Mouse (Mus musculus) CH12.LX (cell line): ENCODE measurements at regions not wholly inside any gene's neighbourhood (a gene's known extent, or its start where the extent isn't known, plus 50 kb on each side); places are given as distances from the start of the nearest gene placed in this dataset.

ENCODE experiments used
- DNase-seq: peaks from one replicate; pipeline ENCODE4 v3.0.0-alpha.2; 2013; ENCODE audit errors: extremely low read depth
- H3K27ac ChIP-seq: 2 replicates; pipeline ENCODE4 v1.5.1; 2012; ENCODE audit warnings: low read depth, mild to moderate bottlenecking, control low read depth, moderate library complexity; ENCODE audit not compliant: insufficient read depth
- H3K27me3 ChIP-seq: replicated peaks from 2 replicates; pipeline ENCODE3; 2012; ENCODE audit warnings: inconsistent platforms
- H3K36me3 ChIP-seq, 2 experiments: replicated peaks in 1 of 2; 2 replicates each; pipeline versions ENCODE3 to v1.6.1; 2012; ENCODE audit warnings: inconsistent platforms in 1 of 2, low read length in 1 of 2, mild to moderate bottlenecking in 1 of 2, mixed read lengths in 1 of 2, moderate library complexity in 1 of 2; ENCODE audit not compliant: control insufficient read depth in 1 of 2, insufficient read depth in 1 of 2
- H3K4me1 ChIP-seq, 2 experiments: 2 replicates each; pipeline ENCODE4 v1.6.1; 2012; ENCODE audit warnings: inconsistent platforms in 1 of 2, moderate library complexity in 1 of 2; ENCODE audit not compliant: insufficient read depth in 2 of 2, control insufficient read depth in 1 of 2
- H3K4me2 ChIP-seq: 2 replicates; pipeline ENCODE4 v1.6.1; 2012; ENCODE audit warnings: low read depth, mild to moderate bottlenecking, control low read depth; ENCODE audit not compliant: poor library complexity, insufficient read depth, severe bottlenecking
- H3K4me3 ChIP-seq, 3 experiments: fragments of 150-350 bp in 1 of 3; sonication (generic) in 1 of 3; replicated peaks in 1 of 3; 2 replicates each; pipeline versions ENCODE3 to v1.5.1; 2011 to 2012; ENCODE audit warnings: low read depth in 2 of 3, low read length in 2 of 3, mild to moderate bottlenecking in 2 of 3, moderate library complexity in 2 of 3, control low read depth in 1 of 3, improper control_type of control experiment in 1 of 3, inconsistent platforms in 1 of 3, mixed read lengths in 1 of 3; ENCODE audit not compliant: poor library complexity in 1 of 3
- H3K79me2 ChIP-seq: replicated peaks from 2 replicates; pipeline ENCODE4 v1.6.1; 2012; ENCODE audit warnings: mild to moderate bottlenecking, moderate library complexity; ENCODE audit not compliant: control insufficient read depth, poor library complexity, insufficient read depth, severe bottlenecking; ENCODE audit errors: extremely low read depth
- H3K9ac ChIP-seq: 2 replicates; pipeline ENCODE4 v1.6.1; 2012; ENCODE audit warnings: low read depth, mild to moderate bottlenecking, control low read depth, moderate library complexity; ENCODE audit not compliant: insufficient read depth
- H3K9me3 ChIP-seq: replicated peaks from 2 replicates; pipeline ENCODE3; 2012; ENCODE audit warnings: low read length, inconsistent platforms, mixed read lengths
- BHLHE40 ChIP-seq: IDR thresholded peaks from 2 replicates; pipeline ENCODE4 v1.6.1; 2011; ENCODE audit warnings: mild to moderate bottlenecking, low read depth, low read length, improper control_type of control experiment
- ETS1 ChIP-seq: conservative IDR thresholded peaks from 2 replicates; pipeline ENCODE4 v1.6.1; 2012; ENCODE audit warnings: low read depth, mild to moderate bottlenecking, inconsistent platforms, low read length, improper control_type of control experiment, moderate library complexity
- IRF4 ChIP-seq: IDR thresholded peaks from 2 replicates; pipeline ENCODE4 v1.6.1; 2014; ENCODE audit warnings: low read depth, mild to moderate bottlenecking, inconsistent platforms, low read length, improper control_type of control experiment
- JUN ChIP-seq: IDR thresholded peaks from 2 replicates; pipeline ENCODE4 v1.6.1; 2011; ENCODE audit warnings: low read depth, mild to moderate bottlenecking, low read length, improper control_type of control experiment, moderate library complexity; ENCODE audit not compliant: insufficient read depth
- JUND ChIP-seq: conservative IDR thresholded peaks from 2 replicates; pipeline ENCODE4 v1.6.1; 2011; ENCODE audit warnings: low read depth, low read length, improper control_type of control experiment
- MAZ ChIP-seq: IDR thresholded peaks from 2 replicates; pipeline ENCODE4 v1.6.1; 2012; ENCODE audit warnings: low read depth, mild to moderate bottlenecking, inconsistent platforms, low read length, improper control_type of control experiment, moderate library complexity
- MEF2A ChIP-seq: IDR thresholded peaks from 2 replicates; pipeline ENCODE4 v1.6.1; 2014; ENCODE audit warnings: low read depth, mild to moderate bottlenecking, inconsistent platforms, low read length, improper control_type of control experiment, borderline replicate concordance
- NELFE ChIP-seq: IDR thresholded peaks from 2 replicates; pipeline ENCODE4 v1.6.1; 2011; ENCODE audit warnings: low read depth, low read length, improper control_type of control experiment
- POLR2A ChIP-seq: IDR thresholded peaks from 2 replicates; pipeline ENCODE4 v1.6.1; 2011; ENCODE audit warnings: low read depth, mild to moderate bottlenecking, improper control_type of control experiment, low read length
- SIN3A ChIP-seq: IDR thresholded peaks from 2 replicates; pipeline ENCODE4 v1.6.1; 2012; ENCODE audit warnings: low read length, improper control_type of control experiment, inconsistent platforms
- TBP ChIP-seq: conservative IDR thresholded peaks from 2 replicates; pipeline ENCODE4 v1.6.1; 2011; ENCODE audit warnings: low read depth, low read length, improper control_type of control experiment
- UBTF ChIP-seq: IDR thresholded peaks from 2 replicates; pipeline ENCODE4 v1.6.1; 2012; ENCODE audit warnings: low read depth, mild to moderate bottlenecking, inconsistent platforms, low read length, improper control_type of control experiment, moderate library complexity
- ZC3H11A ChIP-seq: IDR thresholded peaks from 2 replicates; pipeline ENCODE4 v1.6.1; 2012; ENCODE audit warnings: low read depth, mild to moderate bottlenecking, inconsistent platforms, low read length, improper control_type of control experiment
- ZKSCAN1 ChIP-seq: IDR thresholded peaks from 2 replicates; pipeline ENCODE4 v1.6.1; 2012; ENCODE audit warnings: low read depth, inconsistent platforms, low read length, improper control_type of control experiment, borderline replicate concordance
- ZMIZ1 ChIP-seq: IDR thresholded peaks from 2 replicates; pipeline ENCODE4 v1.6.1; 2012; ENCODE audit warnings: low read depth, mild to moderate bottlenecking, inconsistent platforms, low read length, improper control_type of control experiment
- dilution Hi-C: fragments of 300-500 bp; cut with MboI; formaldehyde crosslinking; loops from 2 replicates; pipeline ENCODE4 v1.14.3; 2020; ENCODE audit warnings: low sequenced_read_pairs; ENCODE audit not compliant: extremely low pct_unique_long_range_greater_than_20kb, extremely low pct_ligation_motif_present
- in situ Hi-C: fragments of 300-500 bp; cut with MboI; formaldehyde crosslinking; loops from 3 replicates; pipeline ENCODE4 v1.14.3; 2019; ENCODE audit warnings: low sequenced_read_pairs, low pct_ligation_motif_present, low pct_unique_long_range_greater_than_20kb, mixed read lengths

- H3K36me3 ChIP-seq, result no peaks in the 10 kb centered on the region
- no peaks in the 10 kb centered on the region for H3K79me2 ChIP-seq
- peaks cover 0 to 9% of the 10 kb centered on the region in 2 experiments; a peak in 2 of 4 replicates for H3K4me1 ChIP-seq
- DNase-seq, result no peak
- dilution Hi-C loops, result no loop called here
- H3K4me3 ChIP-seq, result no peak overlapping the region
- TF ChIP-seq JUND, result no peak
- no peak for TF ChIP-seq ZKSCAN1
- TF ChIP-seq JUN, result no peak
- no peak for TF ChIP-seq IRF4
- no peak for TF ChIP-seq ZMIZ1
- no peak for TF ChIP-seq SIN3A
- no peaks in the 10 kb centered on the region for H3K9me3 ChIP-seq
- no peak overlapping the region for H3K9ac ChIP-seq
- in situ Hi-C loops, result no loop called here
- no peaks in the 10 kb centered on the region for H3K27me3 ChIP-seq
- no peak overlapping the region for H3K4me2 ChIP-seq
- H3K27ac ChIP-seq, result no peak overlapping the region
Measured at GRCm38 (mm10) chr13:44339061-44339741, 390.1 kb upstream of the Jarid2 start.

DNA sequence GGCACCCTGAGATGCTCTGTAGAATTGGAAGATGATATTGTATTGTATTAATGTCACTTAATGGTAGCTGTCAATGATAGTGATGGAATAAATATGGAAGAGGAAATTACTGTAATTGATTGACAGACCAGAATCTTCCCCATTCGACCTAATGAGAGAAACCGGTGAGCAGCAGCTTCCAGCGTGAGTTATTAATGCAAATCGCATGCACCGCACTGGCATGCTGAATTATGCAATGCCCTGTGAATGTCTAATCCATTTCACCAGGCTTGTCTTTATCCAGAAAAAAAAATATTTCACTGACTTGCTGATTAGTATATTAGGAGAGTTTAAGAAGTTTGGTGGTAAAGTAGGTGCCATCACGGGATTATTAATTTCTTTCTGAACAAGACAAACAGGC, 384.2 kb upstream of the Jarid2 start:
- Histone ChIP-seq H3K27ac (no peak overlapping the region), H3K79me2 (no peaks in the 10 kb centered on the region), H3K4me1 (peaks cover 0 to 8% of the 10 kb centered on the region in 2 experiments; a peak in 2 of 4 replicates), H3K9me3 (no peaks in the 10 kb centered on the region), H3K9ac (no peak overlapping the region), H3K4me2 (no peak overlapping the region), H3K36me3 (no peaks in the 10 kb centered on the region), H3K4me3 (no peak overlapping the region), H3K27me3 (no peaks in the 10 kb centered on the region)
- TF ChIP-seq MEF2A (no peak), ZC3H11A (no peak), BHLHE40 (no peak), NELFE (no peak), ETS1 (no peak), UBTF (no peak), POLR2A (no peak), TBP (no peak), JUND (no peak)
- in situ Hi-C loops (no loop called here), dilution Hi-C loops (no loop called here)
- DNase-seq, result no peak

DNA sequence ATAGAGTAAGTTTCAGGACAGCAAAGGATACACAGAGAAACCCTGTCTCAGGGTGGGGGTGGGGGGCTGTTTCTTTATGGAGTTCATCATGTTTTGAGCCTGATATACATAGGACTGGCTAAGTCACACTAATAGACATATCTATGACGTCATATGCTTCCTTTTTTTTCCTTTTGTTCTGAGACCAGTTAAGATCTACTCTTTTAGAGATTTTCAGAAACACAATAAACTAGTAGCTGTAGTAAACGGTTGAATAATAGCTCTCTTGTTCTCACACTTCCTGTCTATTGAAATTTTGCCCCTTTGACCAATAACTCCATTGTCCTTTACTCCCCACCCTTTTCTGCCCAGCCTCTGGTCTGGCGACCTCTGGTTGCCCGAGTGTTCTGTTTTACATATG, 382.6 kb upstream of the Jarid2 start:
- no peak overlapping the region for H3K4me2 ChIP-seq
- peaks cover 0 to 8% of the 10 kb centered on the region in 2 experiments; a peak in 2 of 4 replicates for H3K4me1 ChIP-seq
- H3K79me2 ChIP-seq, result no peaks in the 10 kb centered on the region
- dilution Hi-C loops, result no loop called here
- H3K9me3 ChIP-seq, result no peaks in the 10 kb centered on the region
- no peak overlapping the region for H3K9ac ChIP-seq
- TF ChIP-seq TBP (no peak), MAZ (no peak)
- TF ChIP-seq, all 38 proteins: peak for 0
- in situ Hi-C loops, result no loop called here
- no peak overlapping the region for H3K27ac ChIP-seq
- no peak for DNase-seq
- H3K36me3 ChIP-seq, result no peaks in the 10 kb centered on the region
- no peaks in the 10 kb centered on the region for H3K27me3 ChIP-seq
- H3K4me3 ChIP-seq, result no peak overlapping the region
